Mouse (Mus musculus) kidney, postnatal 25 days (tissue): Measurements from ENCODE around the gene Cib4.
A peak's percentile ranks its signal among the peaks of the same experiment; 100 is the strongest.

Source experiments
- DNase-seq, 2 experiments: peaks; one replicate each; pipeline ENCODE4 v3.0.0; 2021; ENCODE audit warnings: mixed read lengths in 2 of 2

Cib4 gene

GRCm38 (mm10) chr5:30513111-30513510, 32.5 kb downstream of the Cib4 start:
- no peak for DNase-seq

GRCm38 (mm10) chr5:30497299-30497698, 48.3 kb downstream of the Cib4 start:
- DNase-seq: no peak

GRCm38 (mm10) chr5:30496821-30497220, 48.8 kb downstream of the Cib4 start:
- DNase-seq: peak in 1 of 2 experiments; percentile 13

GRCm38 (mm10) chr5:30495288-30495687, 50.3 kb downstream of the Cib4 start:
- peak in 1 of 2 experiments; percentile 5 for DNase-seq

GRCm38 (mm10) chr5:30494606-30495005, 51.0 kb downstream of the Cib4 start:
- no peak for DNase-seq

GRCm38 (mm10) chr5:30493723-30494122, 51.9 kb downstream of the Cib4 start:
- DNase-seq: peak in 1 of 2 experiments; percentile 32

- no peak for DNase-seq
Observed at GRCm38 (mm10) chr5:30490845-30491244, 54.8 kb downstream of the Cib4 start.

GRCm38 (mm10) chr5:30490215-30490614, 55.4 kb downstream of the Cib4 start:
- DNase-seq: peak in 1 of 2 experiments; percentile 20

GRCm38 (mm10) chr5:30485136-30485535, 60.5 kb downstream of the Cib4 start:
- DNase-seq: peak; percentile 47 to 71

- DNase-seq: peak; percentile 28 to 43
Observed at GRCm38 (mm10) chr5:30484591-30484990, 61.0 kb downstream of the Cib4 start.

GRCm38 (mm10) chr5:30483533-30483932, 62.1 kb downstream of the Cib4 start:
- no peak for DNase-seq

GRCm38 (mm10) chr5:30482319-30482718, 63.3 kb downstream of the Cib4 start:
- DNase-seq: peak; percentile 65 to 81

GRCm38 (mm10) chr5:30476534-30476933, 69.1 kb downstream of the Cib4 start:
- no peak for DNase-seq

GRCm38 (mm10) chr5:30472148-30472547, 73.5 kb downstream of the Cib4 start:
- no peak for DNase-seq

GRCm38 (mm10) chr5:30470454-30470853, 75.2 kb downstream of the Cib4 start:
- DNase-seq: no peak

- no peak for DNase-seq
Observed at GRCm38 (mm10) chr5:30466315-30466714, 79.3 kb downstream of the Cib4 start.

GRCm38 (mm10) chr5:30465861-30466260, 79.8 kb downstream of the Cib4 start, which contains the start of gene 1700001C02Rik:
1700001C02Rik (plus strand) TSS chr5:30466047.
- DNase-seq: no peak

GRCm38 (mm10) chr5:30461821-30462220, 83.8 kb downstream of the Cib4 start, which contains the start of gene Otof:
Otof (minus strand) TSS chr5:30461932.
- no peak for DNase-seq

GRCm38 (mm10) chr5:30460155-30460554, 85.5 kb downstream of the Cib4 start:
- no peak for DNase-seq

- DNase-seq: peak in 1 of 2 experiments; percentile 28
Observed at GRCm38 (mm10) chr5:30456056-30456455, 89.6 kb downstream of the Cib4 start.

- DNase-seq: no peak
Observed at GRCm38 (mm10) chr5:30444327-30444895, 101.2 kb downstream of the Cib4 start.

- DNase-seq: no peak
Observed at GRCm38 (mm10) chr5:30442196-30442595, 103.4 kb downstream of the Cib4 start.

GRCm38 (mm10) chr5:30440308-30440906, 105.2 kb downstream of the Cib4 start:
- DNase-seq: no peak

GRCm38 (mm10) chr5:30438931-30439330, 106.7 kb downstream of the Cib4 start:
- DNase-seq: no peak
